Mouse (Mus musculus): ENCODE data around the gene Gm13102. TPM values are rescaled to one million over a fixed set of nuclear protein-coding genes. Genes with fewer than 3 reads are reported as not detected.

Gm13102 gene
- not detected in 2 replicates for polyA plus RNA-seq (2012; rRNA removed)

GRCm38 (mm10) chr4:144106174-144106573 is at the start of gene Gm13102:
Gene Gm13102, plus strand, starts transcription at chr4:144106474.

GRCm38 (mm10) chr4:144058826-144059225 is 47.4 kb upstream of the Gm13102 start, which contains the start of gene Pramel4:
Gene Pramel4, plus strand, starts transcription at chr4:144059126.

Other genes with a start within 250 kb of the Gm13102 start
- gene Pramef6, start 206.1 kb upstream of the Gm13102 start, polyA plus RNA-seq (2012; rRNA removed), result not detected in 2 replicates
- not detected in 2 replicates for gene Pramef25, start 155.5 kb upstream of the Gm13102 start, polyA plus RNA-seq (2012; rRNA removed)
- gene Gm13101, start 139.5 kb upstream of the Gm13102 start, polyA plus RNA-seq (2012; rRNA removed), result not detected in 2 replicates
- not detected in 2 replicates for gene Pramef17, start 112.1 kb upstream of the Gm13102 start, polyA plus RNA-seq (2012; rRNA removed)
- gene Pramel4, start 47.3 kb upstream of the Gm13102 start, polyA plus RNA-seq (2012; rRNA removed), result not detected in 2 replicates
- 1.3 and 1.8 TPM in 2 replicates for gene Oog3, start 56.2 kb downstream of the Gm13102 start, polyA plus RNA-seq (2012; rRNA removed)
- 1.1 and 1.3 TPM in 2 replicates for gene Oog2, start 84.2 kb downstream of the Gm13102 start, polyA plus RNA-seq (2012; rRNA removed)
- gene C87977, start 106.8 kb downstream of the Gm13102 start, polyA plus RNA-seq (2012; rRNA removed), result 2.7 and 3.3 TPM in 2 replicates
- not detected in 2 replicates for gene Pramel5, start 174.0 kb downstream of the Gm13102 start, polyA plus RNA-seq (2012; rRNA removed)
- gene Gm13128, start 223.8 kb downstream of the Gm13102 start, polyA plus RNA-seq (2012; rRNA removed), result not detected in 2 replicates